Mouse (Mus musculus) forebrain, embryonic 11.5 days (tissue): ENCODE results near the gene Ost4. TPM values are rescaled to one million over a fixed set of nuclear protein-coding genes. Genes with fewer than 3 reads are reported as not detected.

Source experiments
- ATAC-seq: fragments of 200-750 bp; cut with Nextera tagmentation; replicated peaks from 2 replicates; pipeline ENCODE4 v1.8.0; 2017; ENCODE audit warnings: moderate TSS enrichment; ENCODE audit not compliant: low FRiP score
- DNase-seq: peaks from one replicate; pipeline ENCODE4 v3.0.0-alpha.2; 2017; ENCODE audit warnings: low spot score
- H3K27ac ChIP-seq: fragments of 300-500 bp; sonication (generic); 2 replicates; pipeline ENCODE4 v1.5.1; 2014; ENCODE audit warnings: low read depth, low read length
- H3K27me3 ChIP-seq: fragments of 300-500 bp; sonication (generic); 2 replicates; pipeline ENCODE4 v1.6.1; 2014; ENCODE audit warnings: mild to moderate bottlenecking, low read length, mixed read lengths; ENCODE audit not compliant: control insufficient read depth, insufficient read depth
- H3K36me3 ChIP-seq: fragments of 300-500 bp; sonication (generic); 2 replicates; pipeline ENCODE4 v1.6.1; 2014; ENCODE audit warnings: mild to moderate bottlenecking, low read length, moderate library complexity, mixed read lengths; ENCODE audit not compliant: control insufficient read depth, insufficient read depth
- H3K4me1 ChIP-seq: fragments of 300-500 bp; sonication (generic); replicated peaks from 2 replicates; pipeline ENCODE4 v1.6.1; 2014; ENCODE audit warnings: low read length, mixed read lengths; ENCODE audit not compliant: control insufficient read depth, insufficient read depth
- H3K4me2 ChIP-seq: fragments of 300-500 bp; sonication (generic); 2 replicates; pipeline ENCODE4 v1.6.1; 2014; ENCODE audit warnings: low read depth, mild to moderate bottlenecking, low read length, moderate library complexity, mixed read lengths; ENCODE audit not compliant: severe bottlenecking
- H3K4me3 ChIP-seq: fragments of 300-500 bp; sonication (generic); 2 replicates; pipeline ENCODE4 v1.5.1; 2014; ENCODE audit warnings: low read depth, low read length
- H3K9ac ChIP-seq: fragments of 300-500 bp; sonication (generic); 2 replicates; pipeline ENCODE4 v1.6.1; 2014; ENCODE audit warnings: low read length
- H3K9me3 ChIP-seq: fragments of 300-500 bp; sonication (generic); 2 replicates; pipeline ENCODE4 v1.6.1; 2016; ENCODE audit warnings: low read length, mixed read lengths; ENCODE audit not compliant: control insufficient read depth
- WGBS: fragments of 180-500 bp; shearing (Covaris S2); extraction: QIAGEN DNeasy Blood & Tissue Kit; methylation state at CpG from one replicate; pipeline ENCODE4 v1.1.7; 2014; 5-methylcytosine and 5-hydroxymethylcytosine counted together
- polyA plus RNA-seq: library from polyadenylated mRNA; unstranded; fragments of >200 nt; fragmentation: Nextera tagmentation; extraction: Ambion mirVana; gene quantifications from 2 replicates; pipeline ENCODE4 v1.2.1, GENCODE M21; 2014

The Ost4 gene
- polyA plus RNA-seq, 1 experiment from 2014 or later = 339 TPM

GRCm38 (mm10) chr5:30930846-30931245 lies 23.3 kb upstream of the Ost4 start:
- no peak overlapping the region for H3K9ac ChIP-seq
- DNase-seq (no peak), ATAC-seq (no peak)
- no peaks in the 10 kb centered on the region for H3K27me3 ChIP-seq
- H3K27ac ChIP-seq = no peak overlapping the region
- no peaks in the 10 kb centered on the region for H3K4me1 ChIP-seq
- no peak overlapping the region for H3K4me2 ChIP-seq
- no peaks in the 10 kb centered on the region for H3K36me3 ChIP-seq
- H3K4me3 ChIP-seq = no peak overlapping the region
- WGBS = 87% methylated on average over 6 of the region's 6 CpGs
- H3K9me3 ChIP-seq = no peaks in the 10 kb centered on the region

GRCm38 (mm10) chr5:30930121-30930520 lies 22.5 kb upstream of the Ost4 start:
- no peak overlapping the region for H3K4me3 ChIP-seq
- ATAC-seq (0 out of 2 replicates have a peak, but pooled peaks have one; percentile 27), DNase-seq (no peak)
- WGBS = 48% methylated on average over 4 of the region's 4 CpGs
- no peak overlapping the region for H3K9ac ChIP-seq
- no peaks in the 10 kb centered on the region for H3K4me1 ChIP-seq
- H3K36me3 ChIP-seq = no peaks in the 10 kb centered on the region
- H3K9me3 ChIP-seq = no peaks in the 10 kb centered on the region
- no peaks in the 10 kb centered on the region for H3K27me3 ChIP-seq
- no peak overlapping the region for H3K4me2 ChIP-seq
- H3K27ac ChIP-seq = no peak overlapping the region

- Histone ChIP-seq H3K27ac (no peak overlapping the region), H3K4me2 (peak overlapping the region; percentile 27; the same call in 1 of the 2 replicates), H3K9ac (no peak overlapping the region), H3K27me3 (no peaks in the 10 kb centered on the region), H3K4me3 (no peak overlapping the region), H3K36me3 (no peaks in the 10 kb centered on the region), H3K4me1 (no peaks in the 10 kb centered on the region), H3K9me3 (no peaks in the 10 kb centered on the region)
- WGBS = 45% methylated on average over 7 of the region's 7 CpGs
- ATAC-seq (0 out of 2 replicates have a peak, but pooled peaks have one; percentile 53), DNase-seq (no peak)
These were observed 20.4 kb upstream of the Ost4 start for GRCm38 (mm10) chr5:30927945-30928529.

- Histone ChIP-seq H3K4me2 (no peak overlapping the region), H3K4me1 (peaks cover 7% of the 10 kb centered on the region), H3K36me3 (no peaks in the 10 kb centered on the region), H3K4me3 (no peak overlapping the region), H3K27me3 (no peaks in the 10 kb centered on the region), H3K9me3 (no peaks in the 10 kb centered on the region), H3K9ac (no peak overlapping the region), H3K27ac (no peak overlapping the region)
- DNase-seq (no peak), ATAC-seq (no peak)
- WGBS = 81% methylated on average over 2 of the region's 2 CpGs
These were observed 18.5 kb upstream of the Ost4 start for GRCm38 (mm10) chr5:30926073-30926472.

- H3K4me1 ChIP-seq = peaks cover 10% of the 10 kb centered on the region
- H3K9ac ChIP-seq = no peak overlapping the region
- H3K36me3 ChIP-seq = no peaks in the 10 kb centered on the region
- H3K9me3 ChIP-seq = no peaks in the 10 kb centered on the region
- H3K27ac ChIP-seq = no peak overlapping the region
- no peak for DNase-seq
- no peak overlapping the region for H3K4me2 ChIP-seq
- H3K27me3 ChIP-seq = no peaks in the 10 kb centered on the region
- WGBS = 96% methylated on average over 5 of the region's 5 CpGs
- no peak for ATAC-seq
- H3K4me3 ChIP-seq = no peak overlapping the region
These were observed 17.6 kb upstream of the Ost4 start for GRCm38 (mm10) chr5:30925217-30925616.

- 86% methylated on average over 8 of the region's 8 CpGs for WGBS
- Histone ChIP-seq H3K4me1 (peaks cover 10% of the 10 kb centered on the region), H3K9ac (no peak overlapping the region), H3K27me3 (no peaks in the 10 kb centered on the region), H3K27ac (no peak overlapping the region), H3K9me3 (no peaks in the 10 kb centered on the region), H3K36me3 (no peaks in the 10 kb centered on the region), H3K4me2 (no peak overlapping the region), H3K4me3 (no peak overlapping the region)
- ATAC-seq (no peak), DNase-seq (no peak)
These were observed 17.0 kb upstream of the Ost4 start for GRCm38 (mm10) chr5:30924614-30925013.

GRCm38 (mm10) chr5:30923119-30923518 lies 15.5 kb upstream of the Ost4 start:
- H3K27ac ChIP-seq = no peak overlapping the region
- no peak for DNase-seq
- peaks cover 10% of the 10 kb centered on the region for H3K4me1 ChIP-seq
- H3K9me3 ChIP-seq = no peaks in the 10 kb centered on the region
- H3K27me3 ChIP-seq = no peaks in the 10 kb centered on the region
- 84% methylated on average over 6 of the region's 6 CpGs for WGBS
- H3K4me2 ChIP-seq = no peak overlapping the region
- ATAC-seq = no peak
- no peaks in the 10 kb centered on the region for H3K36me3 ChIP-seq
- H3K4me3 ChIP-seq = no peak overlapping the region
- H3K9ac ChIP-seq = no peak overlapping the region

- Histone ChIP-seq H3K27me3 (no peaks in the 10 kb centered on the region), H3K36me3 (no peaks in the 10 kb centered on the region), H3K4me2 (peak overlapping the region; percentile 77; the same call in 1 of the 2 replicates), H3K9ac (no peak overlapping the region), H3K9me3 (no peaks in the 10 kb centered on the region), H3K4me3 (no peak overlapping the region), H3K4me1 (peaks cover 10% of the 10 kb centered on the region), H3K27ac (no peak overlapping the region)
- DNase-seq = no peak
- WGBS = 75% methylated on average over 10 of the region's 10 CpGs
- ATAC-seq = no peak
These were observed 15.0 kb upstream of the Ost4 start for GRCm38 (mm10) chr5:30922581-30923041.
